Mouse (Mus musculus) bone marrow, adult 2 months (tissue): ENCODE measurements around the gene Prss32.

ENCODE experiments used
- CTCF ChIP-seq: fragments of 200-500 bp; IDR thresholded peaks from 2 replicates; pipeline ENCODE4 v1.5.1; 2011; ENCODE audit warnings: low read length, control low read depth; ENCODE audit not compliant: control insufficient read depth, insufficient read depth
- POLR2A ChIP-seq: fragments of 200-500 bp; IDR thresholded peaks from 2 replicates; pipeline ENCODE4 v1.6.1; 2011; ENCODE audit warnings: low read depth, mild to moderate bottlenecking, control low read depth, low read length, borderline replicate concordance; ENCODE audit not compliant: control insufficient read depth

DNA sequence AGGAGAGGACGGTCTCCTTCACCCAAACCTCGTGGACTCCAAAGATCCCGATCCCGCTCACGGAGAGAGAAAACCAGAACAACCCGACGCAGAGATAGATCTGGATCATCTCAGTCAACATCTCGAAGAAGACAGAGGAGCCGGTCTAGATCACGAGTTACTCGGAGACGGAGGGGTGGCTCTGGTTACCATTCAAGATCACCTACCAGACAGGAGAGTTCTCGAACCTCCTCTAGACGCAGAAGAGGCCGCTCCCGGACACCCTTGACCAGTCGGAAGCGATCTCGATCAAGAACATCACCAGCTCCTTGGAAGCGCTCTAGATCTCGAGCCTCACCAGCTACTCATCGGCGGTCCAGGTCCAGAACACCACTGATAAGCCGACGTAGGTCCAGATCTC lies 24.4 kb upstream of the Prss32 start:
- TF ChIP-seq CTCF (no peak), POLR2A (no peak)
